Mouse (Mus musculus) spleen, adult 12 weeks (tissue): ENCODE measurements around the gene Zdhhc25.

Source experiments
- DNase-seq: peaks from one replicate; pipeline ENCODE4 v3.0.0; 2022; ENCODE audit warnings: low spot score

Gene Zdhhc25

DNA sequence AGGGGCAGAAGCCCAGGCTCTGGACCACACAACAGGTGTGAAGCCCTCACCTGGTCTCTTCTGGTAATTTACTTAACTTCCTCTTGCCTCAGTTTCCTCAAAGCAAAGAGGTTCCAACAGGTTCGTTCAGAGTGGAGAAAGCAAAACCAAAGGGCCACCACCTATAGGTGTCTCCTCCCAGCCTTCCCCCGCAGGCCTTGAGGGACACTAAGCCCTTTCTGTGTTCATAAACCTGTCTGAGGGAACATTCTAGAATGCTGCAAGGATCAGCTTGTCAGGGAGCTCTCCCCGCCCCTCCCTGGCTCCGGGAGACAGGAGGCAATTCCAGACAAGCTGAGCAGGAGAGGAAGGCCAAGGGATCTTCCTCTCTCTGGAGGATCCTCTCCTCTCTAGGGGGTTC, at the start of gene Zdhhc25:
Gene Zdhhc25 (plus strand): TSS at position 301 of the 400 bp plus-strand sequence.
- no peak for DNase-seq

DNA sequence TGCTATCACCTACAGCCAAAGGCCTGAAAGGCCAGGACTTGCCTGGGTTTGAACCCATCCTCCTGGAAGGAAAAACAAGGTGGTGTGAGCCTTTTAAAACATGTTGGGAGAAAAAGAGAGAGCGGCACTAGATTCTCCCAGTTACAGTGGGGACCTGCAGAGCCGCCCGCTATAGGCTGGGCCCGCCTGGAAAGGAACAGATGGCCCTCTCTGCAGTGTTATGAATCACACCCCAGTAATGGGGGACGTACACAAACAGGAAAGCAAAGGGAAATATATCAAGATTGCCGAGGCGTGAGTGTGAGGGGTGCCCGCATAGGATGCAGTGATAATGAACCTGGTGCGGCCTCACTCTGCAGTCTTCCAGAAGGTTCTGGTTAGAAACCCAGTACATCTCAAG, 47.2 kb upstream of the Zdhhc25 start:
- no peak for DNase-seq

DNA sequence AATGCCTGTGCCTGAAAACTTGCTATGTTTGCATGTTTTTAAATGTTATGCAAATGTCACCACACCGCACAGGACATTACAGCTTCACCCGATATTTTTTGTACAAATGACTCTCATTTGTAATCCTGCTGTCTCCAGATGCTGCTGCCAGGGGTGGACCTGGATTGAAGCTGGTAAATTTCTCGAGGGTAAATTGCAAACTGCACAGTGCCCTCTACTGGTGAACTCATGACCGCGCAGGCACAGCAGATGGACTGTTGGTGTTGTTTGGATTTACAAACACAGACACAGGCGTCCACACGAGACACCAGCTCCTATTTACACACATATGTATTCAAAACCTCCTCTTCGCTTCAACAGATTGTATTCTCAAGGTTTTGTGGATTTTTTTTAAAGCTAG, 44.6 kb upstream of the Zdhhc25 start:
- no peak for DNase-seq

DNA sequence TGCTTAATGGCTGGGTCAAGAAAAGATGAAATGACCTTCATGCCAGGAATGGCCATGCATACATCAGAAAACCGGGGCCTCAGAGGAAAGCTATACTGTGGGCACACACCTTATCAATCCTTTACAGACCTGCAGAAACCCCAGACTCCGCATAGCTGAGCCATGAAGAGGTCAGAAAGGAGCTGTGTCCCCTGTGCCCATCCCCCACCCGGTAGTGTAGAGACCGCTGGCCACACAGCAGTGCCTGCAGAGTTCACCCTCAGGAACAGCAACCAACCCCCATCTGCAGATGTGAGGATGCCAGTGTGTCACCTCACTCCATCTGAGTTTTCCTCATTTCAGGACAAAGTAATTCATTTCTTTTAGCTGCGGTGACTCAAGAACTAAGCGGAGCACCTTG, 39.5 kb upstream of the Zdhhc25 start:
- DNase-seq = no peak

DNA sequence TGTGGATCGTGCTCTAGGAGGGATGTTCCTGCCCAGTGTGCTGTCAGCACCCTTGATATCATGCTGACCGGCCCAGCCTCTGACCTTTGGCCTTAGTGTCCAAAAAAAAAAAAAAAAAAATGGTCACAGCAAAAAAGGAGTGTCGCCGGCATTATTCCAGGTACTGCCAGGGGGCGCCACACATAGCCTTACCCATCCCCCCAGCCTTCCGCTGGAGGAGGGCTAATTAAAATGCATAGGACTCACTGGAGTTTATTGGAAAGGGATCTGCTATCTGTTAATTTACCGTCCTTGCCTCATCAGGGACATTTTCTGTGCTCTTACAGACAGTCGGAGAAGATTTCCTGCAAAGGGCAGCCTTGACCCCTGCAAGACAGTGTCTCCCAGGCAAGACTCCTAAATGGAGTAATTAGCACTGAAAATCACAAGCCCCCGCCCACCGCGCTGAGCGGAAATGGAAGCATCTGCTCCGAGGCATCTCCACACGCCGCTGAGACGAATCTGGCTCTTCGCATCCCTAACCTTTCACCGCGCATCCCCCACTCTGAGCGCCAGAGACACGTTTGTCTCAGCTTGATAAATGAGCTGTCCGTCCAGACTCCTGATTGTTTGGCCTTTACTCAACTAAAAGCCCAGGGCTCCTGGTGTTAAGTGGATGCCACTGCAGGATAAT, 38.9 kb upstream of the Zdhhc25 start:
- DNase-seq = no peak

DNA sequence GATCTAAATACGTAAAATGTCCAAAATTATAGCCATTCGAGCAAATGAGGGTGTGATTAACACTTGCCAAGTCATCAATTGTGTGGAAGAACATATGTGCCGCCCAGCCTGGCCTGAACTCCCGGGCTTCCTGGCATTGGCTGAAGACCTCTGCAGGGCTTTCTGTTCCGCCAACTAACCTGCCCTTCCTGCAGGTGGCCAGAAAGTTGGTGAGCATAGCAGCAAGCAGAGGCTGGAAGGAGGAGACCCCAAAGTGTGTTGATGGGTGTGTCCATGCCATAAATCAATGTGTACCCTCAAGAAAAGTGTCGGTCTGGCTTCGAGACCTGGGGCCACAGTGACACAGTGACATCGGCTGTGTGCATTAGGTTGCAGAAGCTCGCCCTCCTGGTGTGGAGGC, 34.8 kb upstream of the Zdhhc25 start:
- DNase-seq = no peak

DNA sequence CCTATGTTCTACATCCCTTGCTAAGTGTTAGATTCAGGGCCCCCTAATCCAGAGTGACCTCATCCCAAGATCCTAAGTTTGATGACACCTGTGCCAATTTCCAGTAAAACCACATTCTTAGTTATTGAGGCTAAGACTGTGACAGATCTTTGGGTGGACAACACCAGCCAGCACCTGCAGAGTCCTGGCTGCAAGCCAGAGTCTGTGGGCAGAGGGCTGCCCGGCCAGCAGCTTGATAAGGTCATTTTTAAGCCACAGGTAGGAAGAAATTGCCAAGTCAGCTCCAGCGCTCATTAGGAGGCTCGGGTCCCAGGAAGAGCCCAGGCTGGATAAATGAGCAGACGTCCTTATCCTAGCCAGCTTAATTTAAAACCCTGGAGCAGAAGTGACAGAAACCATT, 34.3 kb upstream of the Zdhhc25 start:
- DNase-seq = no peak

DNA sequence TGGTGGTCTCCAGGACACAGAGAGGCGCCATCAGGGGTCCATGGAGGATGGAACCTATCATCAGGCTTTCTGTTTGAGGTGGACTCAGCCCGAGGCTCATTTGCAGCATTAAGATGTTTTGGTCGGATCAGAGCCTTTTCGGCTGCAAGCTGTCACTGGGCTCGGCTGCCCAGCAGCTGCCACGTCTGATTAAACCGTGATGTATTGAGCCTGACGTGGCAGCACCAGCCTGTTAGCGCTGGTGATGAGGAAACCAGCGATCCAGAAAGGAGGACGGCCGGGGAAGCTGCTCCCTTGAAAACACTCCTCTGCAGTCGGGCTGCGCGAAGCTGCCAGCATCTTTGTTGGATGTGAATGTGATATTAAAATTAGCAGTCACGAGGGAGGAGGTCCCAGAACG, 29.4 kb upstream of the Zdhhc25 start:
- no peak for DNase-seq

DNA sequence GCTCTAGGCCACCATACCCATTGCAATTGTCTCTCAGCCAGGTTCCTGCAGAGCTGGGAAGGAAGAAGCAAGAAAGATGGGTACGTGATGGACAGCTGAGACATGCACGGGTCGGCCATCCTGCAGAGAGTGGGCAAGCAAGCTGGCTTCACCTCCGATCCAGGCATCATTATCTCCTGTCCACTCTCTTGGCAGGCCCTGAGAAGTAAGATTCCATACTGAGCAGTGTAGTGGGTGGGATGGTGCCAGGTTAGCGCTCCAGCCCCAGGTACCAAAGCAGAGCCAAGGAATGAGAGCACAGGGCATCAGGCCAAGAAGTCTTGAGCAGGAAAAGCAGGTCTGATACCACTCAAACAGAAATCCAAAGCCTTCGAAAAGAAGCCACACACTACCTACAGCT, 20.6 kb upstream of the Zdhhc25 start:
- DNase-seq = no peak

DNA sequence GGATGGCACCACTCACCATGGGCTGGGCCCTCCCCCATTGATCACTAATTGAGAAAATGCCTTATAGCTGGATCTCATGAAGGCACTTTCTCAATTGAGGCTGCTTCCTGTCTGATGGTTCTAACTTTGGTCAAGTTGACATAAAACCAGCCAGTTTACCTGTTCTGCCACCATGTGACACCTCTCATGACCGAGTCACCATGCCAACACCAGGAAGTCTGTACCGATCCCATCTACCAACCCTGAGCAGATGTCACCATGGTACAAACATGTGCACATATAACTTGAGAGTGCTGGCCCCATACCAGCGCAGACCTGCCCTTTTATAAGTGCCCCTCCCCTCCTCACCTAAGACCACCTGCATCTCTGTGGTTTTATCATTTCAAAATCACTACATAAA, 2.4 kb downstream of the Zdhhc25 start:
- no peak for DNase-seq

DNA sequence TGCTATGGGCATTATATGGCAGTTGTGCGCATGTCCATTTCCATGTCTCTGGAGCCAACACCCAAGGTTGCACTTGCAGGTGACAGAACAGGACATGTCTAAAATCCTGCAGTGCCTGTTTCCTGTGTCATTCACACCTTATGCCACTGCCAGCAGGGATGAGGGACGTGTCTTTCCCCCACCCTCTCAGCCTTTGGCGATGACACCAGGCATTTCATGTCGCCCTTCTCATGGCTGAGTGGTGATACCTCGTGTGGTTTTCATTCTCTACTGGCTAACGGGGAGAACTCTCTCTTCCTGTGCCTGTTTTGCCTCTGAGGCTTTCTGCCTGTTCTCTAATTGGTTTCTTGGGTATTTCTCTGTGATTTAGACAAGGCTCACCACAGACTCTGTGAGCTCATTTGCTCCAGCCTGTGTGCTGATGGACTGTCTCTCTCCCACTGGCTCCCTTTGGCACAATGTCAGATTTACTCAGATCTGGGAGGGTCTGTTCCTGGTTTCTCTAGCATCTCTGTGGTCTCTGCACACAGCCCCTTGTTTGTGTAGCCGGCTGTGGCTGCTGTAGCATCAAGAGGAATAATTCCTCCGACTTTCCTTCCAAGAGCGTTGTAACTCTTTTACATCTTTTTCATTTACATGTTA, 3.1 kb downstream of the Zdhhc25 start:
- DNase-seq = no peak

DNA sequence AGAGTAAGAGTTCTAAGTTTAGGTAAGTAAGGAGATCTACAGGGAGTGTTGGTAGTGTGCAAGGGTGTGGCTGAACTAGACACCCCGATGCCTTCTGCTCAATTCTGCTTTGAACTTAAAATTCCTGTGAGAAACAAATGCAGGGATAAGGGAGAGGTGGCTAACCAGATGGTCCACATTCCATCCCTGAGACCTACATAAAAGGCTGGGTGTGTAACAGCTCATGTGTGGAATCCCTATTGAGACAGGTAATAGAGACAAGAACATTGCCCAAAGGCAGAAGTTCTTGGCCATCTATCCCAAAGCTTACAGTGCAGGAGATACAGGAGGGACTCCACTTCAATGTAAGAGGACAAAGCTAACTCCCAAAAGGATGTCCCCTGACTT, 3.6 kb downstream of the Zdhhc25 start:
- no peak for DNase-seq

DNA sequence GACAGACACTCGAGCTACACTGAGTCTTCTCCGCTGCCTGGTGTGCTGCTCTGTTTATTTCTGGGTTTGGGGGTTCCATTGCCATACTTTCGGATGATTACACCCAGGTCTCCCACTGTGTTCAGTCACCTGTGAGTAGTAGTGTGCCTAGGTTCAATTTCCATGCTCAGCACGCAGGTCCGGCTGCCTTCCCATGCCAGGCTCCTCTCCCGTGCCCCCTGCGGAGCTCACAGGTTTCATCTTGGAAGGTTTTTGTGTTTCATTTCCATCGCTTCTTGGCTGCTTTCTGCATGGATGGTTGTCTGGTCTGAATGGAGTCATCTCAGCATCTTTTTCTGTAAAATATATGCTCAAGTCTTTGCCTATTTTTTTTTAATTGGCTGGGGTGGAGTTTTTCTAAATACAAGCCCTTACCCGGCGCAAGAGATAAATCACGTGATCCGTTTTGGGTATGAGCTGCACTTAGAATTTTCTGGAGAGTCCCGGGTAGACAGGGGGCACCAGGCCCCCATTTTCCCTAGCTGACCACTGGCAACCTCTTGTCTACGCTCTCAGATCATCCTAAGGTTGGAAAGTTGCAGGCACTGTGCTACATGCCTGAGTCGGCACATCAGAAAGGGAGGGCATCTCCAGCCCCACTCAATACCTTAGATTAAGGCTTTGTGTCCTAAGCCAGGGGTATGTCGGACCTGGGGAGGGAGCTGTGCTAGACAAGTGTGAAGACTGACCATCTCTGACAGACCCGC, 4.7 kb downstream of the Zdhhc25 start:
- DNase-seq = no peak

DNA sequence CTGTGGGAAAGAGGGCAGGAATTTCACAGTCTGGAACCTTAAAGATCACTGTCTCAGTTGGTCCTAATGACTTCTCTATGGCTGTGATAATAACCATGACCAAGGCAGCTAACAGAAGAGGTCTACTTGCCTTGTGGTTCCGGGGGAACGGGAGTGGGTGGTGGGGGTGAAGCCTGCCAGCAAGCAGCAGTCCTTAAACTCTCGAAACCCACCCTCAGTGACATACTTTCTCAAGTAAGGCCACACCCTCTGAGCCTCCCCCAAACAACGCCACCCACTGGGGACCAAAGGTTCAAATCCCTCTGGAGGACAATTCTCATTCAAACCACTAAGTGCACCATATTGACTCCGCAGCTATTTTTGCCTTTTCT, 5.3 kb downstream of the Zdhhc25 start:
- no peak for DNase-seq

DNA sequence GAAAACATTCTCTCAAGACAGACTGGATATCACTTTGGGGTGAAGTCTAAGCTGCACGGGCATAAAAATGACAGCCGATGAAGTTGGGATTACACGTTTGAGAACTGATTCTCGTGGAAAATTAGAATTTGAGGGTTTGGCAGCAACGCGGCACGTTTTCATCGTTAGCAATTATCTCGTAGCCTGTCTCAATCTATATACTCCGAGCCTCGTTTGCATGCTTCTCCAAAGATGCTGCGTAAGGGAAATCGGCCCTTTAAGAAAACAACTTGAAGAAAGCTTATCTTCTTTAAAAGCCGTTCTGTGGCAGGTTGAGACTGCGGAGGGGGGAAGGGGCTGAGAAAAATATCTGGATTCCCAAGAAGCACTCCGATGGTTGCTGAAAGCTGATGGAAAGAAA, 17.0 kb downstream of the Zdhhc25 start:
- DNase-seq = no peak

DNA sequence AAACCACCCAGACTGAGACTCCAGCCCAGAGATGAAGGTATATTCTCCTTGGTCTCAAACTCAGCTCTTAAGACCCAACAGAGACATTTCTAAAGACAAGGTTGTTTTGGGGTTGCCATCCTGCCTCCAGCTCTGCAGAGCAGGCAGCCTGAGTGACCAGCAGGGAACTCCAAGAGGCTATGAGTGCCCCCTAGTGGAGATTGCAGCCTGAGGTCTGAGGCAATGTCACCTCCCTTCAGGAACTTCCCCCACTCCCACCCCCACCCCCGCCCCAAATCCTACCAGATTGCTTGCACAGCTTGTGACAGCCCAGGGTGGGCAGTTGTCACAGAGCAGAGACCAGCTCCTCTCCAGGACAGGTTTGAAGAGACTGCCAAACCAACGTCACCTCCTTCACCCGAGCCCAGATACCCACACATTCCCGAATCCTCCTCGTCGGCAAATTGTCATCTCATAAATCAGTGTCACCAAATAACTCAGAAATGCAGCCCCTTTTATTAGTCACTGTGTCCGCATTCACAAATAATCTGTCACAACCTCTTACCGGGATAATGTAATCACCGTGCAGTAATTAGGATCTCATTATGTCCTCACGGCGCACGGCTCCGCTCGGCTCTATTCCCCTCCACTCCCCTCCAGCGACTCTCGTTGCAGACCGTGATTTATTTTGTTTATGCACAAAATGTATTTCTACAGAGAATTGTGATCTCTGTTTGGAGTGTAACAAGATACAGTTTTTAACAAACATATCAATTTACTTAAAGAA, 18.1 kb downstream of the Zdhhc25 start:
- no peak for DNase-seq

DNA sequence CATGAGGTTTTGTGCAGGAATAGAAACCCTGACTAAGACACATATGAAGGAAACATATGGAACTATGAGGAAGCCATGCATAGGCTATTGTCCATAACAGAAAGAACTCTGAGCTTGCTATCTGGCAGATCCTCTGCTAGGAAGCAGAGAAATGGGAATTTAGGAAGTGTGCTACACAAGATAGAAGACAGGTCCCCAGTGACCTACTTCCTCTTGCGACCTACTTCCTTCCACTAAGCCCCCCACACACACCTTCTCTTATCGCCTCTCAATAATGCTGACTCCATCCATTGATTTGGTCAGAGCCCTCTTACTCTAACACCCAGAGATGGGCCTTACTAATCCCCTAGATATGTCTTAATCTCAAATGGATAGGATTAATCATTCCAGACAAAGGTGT, 19.9 kb downstream of the Zdhhc25 start:
- DNase-seq = no peak

DNA sequence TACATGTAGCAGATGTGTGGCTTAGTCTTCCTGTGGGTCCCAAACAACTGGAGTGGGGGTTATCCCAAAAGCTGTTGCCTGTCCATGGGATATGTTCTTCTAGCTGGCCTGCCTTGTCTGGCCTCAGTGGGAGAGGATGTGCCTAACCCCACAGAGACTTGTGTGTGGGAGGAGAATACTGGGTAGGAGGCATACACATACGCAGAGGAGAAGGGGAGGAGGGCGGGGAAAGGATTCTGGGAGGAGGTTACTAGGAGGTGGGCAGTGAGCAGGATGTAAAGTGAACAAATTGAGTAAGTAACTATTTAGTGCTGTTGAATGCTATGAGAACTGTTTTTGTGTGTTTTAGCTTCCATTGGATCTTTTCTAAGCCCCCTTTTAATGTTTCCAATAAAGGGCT, 23.8 kb downstream of the Zdhhc25 start:
- DNase-seq = no peak

DNA sequence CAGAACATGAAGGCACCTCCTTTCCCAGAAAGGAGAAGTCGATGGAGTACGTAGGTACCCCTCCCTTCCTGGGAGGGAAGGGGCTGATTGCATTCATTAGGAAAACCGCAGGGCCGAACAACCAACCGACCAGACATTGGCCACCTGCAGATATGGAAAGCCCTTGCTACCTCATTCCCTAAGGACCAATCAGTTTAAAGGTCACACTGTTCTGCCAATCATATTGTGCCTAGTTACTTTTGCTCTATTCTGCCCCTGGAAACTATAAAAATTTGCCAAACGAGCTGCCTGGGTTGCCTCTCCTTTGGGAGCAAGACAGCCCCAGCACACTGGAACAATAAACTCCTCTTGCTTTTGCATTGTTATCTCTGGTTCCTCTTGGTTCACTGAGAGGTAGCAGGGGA, 24.8 kb downstream of the Zdhhc25 start:
- DNase-seq = no peak

DNA sequence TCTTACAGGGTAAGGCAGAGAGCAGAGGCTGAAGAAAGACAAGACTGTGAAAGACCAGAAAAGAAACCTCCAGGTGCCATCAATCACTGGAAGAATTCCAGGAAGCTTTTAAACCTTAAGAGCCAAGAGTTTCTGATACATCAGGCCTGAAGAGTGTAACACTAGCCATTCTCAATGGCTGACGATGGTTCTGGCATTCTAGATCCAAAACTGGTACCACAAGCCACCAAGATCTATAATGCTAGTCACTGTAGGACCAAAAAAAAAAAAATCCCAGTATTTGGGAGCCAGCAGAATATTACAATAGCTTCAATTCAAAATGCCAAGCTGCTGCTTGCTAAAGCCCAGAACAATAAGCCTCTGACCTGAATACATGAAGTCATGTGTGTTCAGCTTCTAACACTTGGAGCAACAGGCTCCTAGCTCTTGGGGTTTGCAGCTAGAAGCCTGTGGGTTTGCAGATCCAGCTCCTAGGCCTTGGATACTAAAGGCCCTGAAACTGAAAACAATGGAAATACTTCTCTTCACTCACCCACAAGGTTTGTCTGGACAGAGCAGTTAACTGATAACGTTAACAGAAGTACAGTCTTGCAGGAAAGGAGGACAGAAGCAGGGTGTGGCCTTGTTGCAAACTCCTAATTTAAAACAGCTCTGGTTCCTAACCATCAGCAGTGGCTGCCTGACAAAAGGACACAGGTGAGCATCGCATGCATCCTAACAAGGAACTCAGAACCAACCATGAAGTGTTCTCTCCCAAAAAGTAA, 25.4 kb downstream of the Zdhhc25 start:
- no peak for DNase-seq

DNA sequence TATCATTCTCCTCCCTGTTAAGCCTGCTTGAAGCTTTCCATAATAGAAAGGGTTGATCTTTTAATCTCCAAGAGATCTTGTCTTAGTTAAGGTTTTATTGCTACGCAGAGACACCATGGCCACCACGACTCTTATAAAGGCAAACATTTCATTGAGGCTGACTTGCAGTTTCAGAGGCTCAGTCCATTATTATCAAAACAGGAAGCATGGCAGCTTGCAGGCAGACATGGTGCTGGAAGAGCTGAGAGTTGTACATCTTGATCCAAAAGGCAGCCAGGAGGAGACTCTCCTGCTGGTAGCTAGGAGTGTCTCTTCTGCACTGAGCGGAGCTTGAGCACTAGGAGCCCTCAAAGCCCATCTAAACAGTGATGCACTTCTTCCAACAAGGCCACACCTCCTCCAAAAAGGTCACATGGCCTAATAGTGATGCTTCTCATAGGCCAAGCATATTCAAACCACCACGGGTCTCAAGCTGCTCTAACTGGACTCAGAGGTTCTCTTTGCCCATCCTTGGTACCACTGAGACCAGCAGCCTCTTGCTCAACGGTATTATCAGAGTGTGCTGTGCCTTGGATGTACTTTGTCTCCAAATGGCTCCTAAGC, 26.9 kb downstream of the Zdhhc25 start:
- DNase-seq = no peak
